Mouse (Mus musculus) kidney, adult 2 months (tissue): ENCODE measurements around the gene Kit. TPM values are rescaled to one million over a fixed set of nuclear protein-coding genes. Genes with fewer than 3 reads are reported as not detected.

Experiments
- DNase-seq: peaks from one replicate; pipeline ENCODE4 v3.0.0; 2021
- H3K27ac ChIP-seq: fragments of 200-500 bp; 2 replicates; pipeline ENCODE4 v1.5.1; 2012; ENCODE audit warnings: low read depth, low read length, control low read depth, inconsistent platforms; ENCODE audit not compliant: insufficient read depth
- H3K27me3 ChIP-seq: fragments of 200-500 bp; replicated peaks from 2 replicates; pipeline ENCODE4 v1.6.1; 2012; ENCODE audit warnings: mild to moderate bottlenecking, moderate library complexity, low read length, inconsistent platforms; ENCODE audit not compliant: control insufficient read depth, insufficient read depth
- H3K36me3 ChIP-seq: fragments of 200-500 bp; 2 replicates; pipeline ENCODE4 v1.6.1; 2012; ENCODE audit warnings: mild to moderate bottlenecking, moderate library complexity, low read length, inconsistent platforms; ENCODE audit not compliant: control insufficient read depth, insufficient read depth
- H3K4me1 ChIP-seq: fragments of 200-500 bp; 2 replicates; pipeline ENCODE4 v1.6.1; 2011; ENCODE audit warnings: low read length; ENCODE audit not compliant: control insufficient read depth, insufficient read depth
- H3K4me3 ChIP-seq: fragments of 200-500 bp; 2 replicates; pipeline ENCODE4 v1.5.1; 2011; ENCODE audit warnings: mild to moderate bottlenecking, low read depth, low read length, control low read depth; ENCODE audit not compliant: insufficient read depth
- CTCF ChIP-seq: fragments of 200-500 bp; conservative IDR thresholded peaks from 2 replicates; pipeline ENCODE4 v1.5.1; 2011; ENCODE audit warnings: low read depth, mild to moderate bottlenecking, control low read depth, low read length, moderate library complexity, mixed read lengths; ENCODE audit not compliant: insufficient read depth, insufficient read length
- POLR2A ChIP-seq: fragments of 200-500 bp; IDR thresholded peaks from one replicate; pipeline ENCODE4 v1.6.1; 2011; ENCODE audit warnings: low read depth, low read length, control low read depth
- WGBS: fragments of 180-500 bp; shearing (Covaris S2); methylation state at CpG from one replicate; pipeline ENCODE4 v1.1.7; 2018; 5-methylcytosine and 5-hydroxymethylcytosine counted together
- polyA plus RNA-seq: library from polyadenylated mRNA; depleted of rRNA; stranded (reverse); fragments of >200 nt; gene quantifications from 2 replicates; pipeline ENCODE4 v1.2.3, GENCODE M21; 2012

Gene Kit
- polyA plus RNA-seq, 1 experiment = 15.6 TPM

DNA sequence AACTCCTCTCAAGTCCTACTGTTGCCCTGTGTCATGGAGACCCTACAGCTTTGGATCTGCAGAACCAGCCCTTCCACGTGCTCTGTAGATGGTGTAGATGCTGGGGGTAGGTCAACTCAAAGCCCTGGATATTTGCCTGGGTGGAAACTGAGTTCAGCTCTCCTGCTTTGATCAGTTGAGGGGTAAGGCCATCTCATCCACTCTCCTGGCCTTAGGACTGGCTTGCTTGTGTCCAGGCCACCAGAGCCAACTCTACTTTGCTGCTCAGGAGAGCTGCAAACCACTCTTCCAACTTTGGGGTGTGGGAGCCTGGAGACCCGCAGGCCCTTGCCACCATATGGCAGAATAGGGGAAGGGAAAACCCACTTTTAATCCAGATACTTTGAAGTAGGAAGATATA, 89.1 kb downstream of the Kit start:
- Histone ChIP-seq H3K36me3 (no peaks in the 10 kb centered on the region), H3K27me3 (no peaks in the 10 kb centered on the region), H3K4me3 (no peak overlapping the region), H3K27ac (no peak overlapping the region), H3K4me1 (no peaks in the 10 kb centered on the region)
- 96% methylated on average over 2 of the region's 2 CpGs for WGBS
- no peak for DNase-seq
- TF ChIP-seq CTCF (no peak), POLR2A (no peak)

DNA sequence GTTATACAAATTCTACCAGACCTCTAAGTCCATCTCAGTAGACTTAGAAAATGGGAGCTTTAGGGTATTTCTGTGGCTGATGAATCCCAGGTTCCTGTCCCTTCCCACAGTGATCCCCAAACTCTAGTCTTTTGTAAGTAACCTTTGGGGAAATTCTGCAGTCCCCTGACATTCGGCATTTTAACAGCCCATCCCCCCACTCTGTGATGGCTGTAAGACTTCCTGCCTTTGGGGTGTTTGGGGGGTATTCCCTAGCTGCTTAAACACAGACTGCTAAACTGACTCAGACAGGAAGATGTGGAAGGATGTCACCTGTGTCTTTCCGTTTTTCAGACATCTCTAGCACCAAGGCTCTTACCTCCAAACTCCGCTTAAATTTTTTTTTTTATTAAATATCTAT, 92.4 kb downstream of the Kit start:
- no peak for TF ChIP-seq CTCF
- no peak for TF ChIP-seq POLR2A
- no peaks in the 10 kb centered on the region for H3K36me3 ChIP-seq
- H3K4me1 ChIP-seq = no peaks in the 10 kb centered on the region
- no peak overlapping the region for H3K27ac ChIP-seq
- no peak for DNase-seq
- H3K4me3 ChIP-seq = no peak overlapping the region
- H3K27me3 ChIP-seq = no peaks in the 10 kb centered on the region
- WGBS = 61% methylated on average over 3 of the region's 3 CpGs

DNA sequence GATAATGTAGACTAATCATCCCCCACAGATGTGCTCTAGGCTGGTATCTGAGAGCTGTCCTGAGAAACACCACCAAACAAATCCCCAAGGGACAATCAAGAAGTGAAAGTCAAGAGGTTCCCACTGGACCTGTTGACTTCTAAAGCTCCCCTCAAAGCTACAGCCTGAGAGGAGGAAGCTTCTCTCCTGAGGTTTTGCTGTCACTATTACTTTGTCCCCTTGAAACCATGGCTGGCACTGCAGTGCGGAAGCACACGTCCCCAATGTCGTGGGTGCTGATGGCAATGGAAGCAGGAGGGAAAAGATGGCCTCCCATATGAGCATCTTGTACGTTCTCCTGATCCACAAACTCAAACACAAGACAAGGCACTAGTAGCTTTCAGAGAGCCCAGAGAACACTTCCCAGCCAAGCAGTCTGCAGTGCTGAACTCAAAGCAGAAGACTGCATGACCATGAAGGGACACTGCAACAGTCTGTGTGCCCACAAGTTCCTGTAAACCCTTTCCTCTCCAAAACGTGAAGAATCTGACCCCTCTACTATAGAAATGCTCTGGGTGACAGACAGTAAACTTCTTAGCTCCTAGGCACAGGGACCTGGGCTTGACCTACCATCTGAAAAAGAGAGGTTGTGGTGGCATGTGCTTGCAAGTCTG, 96.5 kb downstream of the Kit start:
- no peaks in the 10 kb centered on the region for H3K4me1 ChIP-seq
- H3K36me3 ChIP-seq = no peaks in the 10 kb centered on the region
- 80% methylated on average over 5 of the region's 5 CpGs for WGBS
- TF ChIP-seq CTCF (no peak), POLR2A (no peak)
- H3K27me3 ChIP-seq = no peaks in the 10 kb centered on the region
- no peak for DNase-seq
- H3K27ac ChIP-seq = no peak overlapping the region
- H3K4me3 ChIP-seq = no peak overlapping the region

DNA sequence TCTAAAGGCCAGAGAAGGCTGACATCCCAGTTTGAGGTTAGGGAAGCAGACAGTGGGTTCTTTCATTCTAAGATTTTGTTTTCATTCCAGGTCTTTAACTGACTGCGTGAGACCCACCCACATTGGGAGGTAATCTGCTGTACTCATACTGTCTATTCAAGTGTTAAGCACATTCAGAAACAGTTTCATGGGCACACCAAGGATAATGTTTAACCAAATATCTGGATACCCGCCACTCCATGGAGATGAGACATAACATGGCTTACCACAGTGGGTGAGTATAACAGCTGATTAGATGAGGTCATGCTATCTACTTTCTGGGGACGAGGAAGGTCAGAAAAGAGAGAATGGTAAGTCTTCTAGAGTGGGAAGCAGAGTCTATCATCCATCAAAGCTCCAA, 101.3 kb downstream of the Kit start:
- TF ChIP-seq POLR2A = no peak
- no peak for TF ChIP-seq CTCF
- DNase-seq = peak; percentile 53
- 50% methylated on average over 3 of the region's 3 CpGs for WGBS

DNA sequence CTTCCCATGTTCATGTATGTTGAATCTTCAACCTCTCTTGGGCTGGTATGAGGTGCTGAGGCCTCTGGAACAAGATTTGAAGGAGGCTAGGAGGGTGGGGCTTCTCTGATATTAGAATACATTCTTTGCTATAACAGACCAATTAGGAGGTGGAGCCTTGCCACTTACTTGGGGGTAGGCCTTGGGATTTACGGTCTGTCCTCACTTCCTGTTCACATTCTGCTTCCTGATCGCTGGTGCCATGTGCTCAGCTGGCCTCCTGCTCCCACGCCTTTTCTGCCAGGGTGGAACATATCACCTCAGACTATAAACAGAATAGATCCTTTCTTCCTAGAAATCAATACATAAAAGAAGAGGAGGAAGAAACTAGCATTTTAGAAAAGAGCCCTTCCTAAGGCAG, 105.2 kb downstream of the Kit start:
- WGBS = 50% methylated on average over 3 of the region's 3 CpGs
- Histone ChIP-seq H3K27ac (no peak overlapping the region), H3K27me3 (no peaks in the 10 kb centered on the region), H3K4me3 (no peak overlapping the region), H3K36me3 (no peaks in the 10 kb centered on the region), H3K4me1 (no peaks in the 10 kb centered on the region)
- no peak for DNase-seq
- TF ChIP-seq POLR2A (no peak), CTCF (no peak)

More for the DNA sequence above, 101.3 kb downstream of the Kit start:
- Histone ChIP-seq H3K27me3 (no peaks in the 10 kb centered on the region), H3K27ac (no peak overlapping the region), H3K36me3 (no peaks in the 10 kb centered on the region), H3K4me1 (no peaks in the 10 kb centered on the region), H3K4me3 (no peak overlapping the region)

DNA sequence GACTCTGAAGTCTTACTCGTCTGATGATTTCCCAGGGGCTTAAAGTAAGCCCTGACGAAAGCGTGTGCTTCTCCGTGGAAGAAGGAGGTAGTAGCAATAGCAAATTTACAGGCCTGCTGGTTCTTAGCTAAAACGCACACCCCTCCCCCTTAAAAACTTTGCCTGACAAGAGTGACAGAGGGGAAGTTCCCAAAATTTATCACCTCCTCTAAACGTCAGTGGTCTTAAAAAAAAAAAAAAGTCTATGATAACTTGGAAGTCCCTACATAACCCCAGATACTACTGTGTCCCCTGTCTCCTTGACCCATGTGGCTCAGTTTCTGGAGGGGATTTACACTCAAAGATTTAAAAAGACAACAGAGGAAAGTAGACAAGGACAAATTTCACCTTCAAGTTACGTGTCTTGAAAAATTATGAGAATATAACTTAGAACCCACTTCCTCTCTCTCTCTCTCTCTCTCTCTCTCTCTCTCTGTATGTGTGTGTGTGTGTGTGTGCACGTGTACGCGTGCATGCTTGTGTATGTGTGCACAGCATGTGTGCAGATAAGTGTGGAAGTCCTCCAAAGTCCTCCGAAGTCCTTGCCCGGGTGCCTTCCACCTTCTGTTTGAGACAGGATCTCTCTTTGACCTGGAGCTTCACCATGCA, 120.6 kb downstream of the Kit start:
- WGBS = 79% methylated on average over 12 of the region's 12 CpGs
- TF ChIP-seq CTCF (no peak), POLR2A (no peak)

DNA sequence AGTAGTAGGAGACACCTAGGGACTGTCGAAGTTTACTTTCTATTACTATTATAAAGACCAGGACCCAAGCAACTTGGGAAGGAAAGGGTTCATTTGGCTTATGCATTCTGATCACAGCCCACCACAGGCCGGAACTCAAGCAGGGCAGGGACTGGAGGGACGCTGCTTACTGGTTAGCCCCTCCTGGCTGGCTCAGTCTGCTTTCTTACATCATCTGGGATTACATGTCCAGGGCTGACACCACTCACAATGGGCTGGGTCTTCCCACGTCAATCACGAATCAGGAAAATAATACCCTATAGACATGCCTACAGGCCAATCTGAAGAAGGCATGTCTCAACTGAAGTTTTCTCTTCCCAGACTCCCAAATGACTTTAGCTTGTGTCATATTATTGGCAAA, 122.2 kb downstream of the Kit start:
- H3K4me1 ChIP-seq = no peaks in the 10 kb centered on the region
- TF ChIP-seq CTCF (no peak), POLR2A (no peak)
- DNase-seq = no peak
- no peaks in the 10 kb centered on the region for H3K27me3 ChIP-seq
- no peak overlapping the region for H3K27ac ChIP-seq
- WGBS = 86% methylated on average over 5 of the region's 5 CpGs
- H3K36me3 ChIP-seq = no peaks in the 10 kb centered on the region
- H3K4me3 ChIP-seq = no peak overlapping the region

More for the DNA sequence above, 120.6 kb downstream of the Kit start:
- H3K36me3 ChIP-seq = no peaks in the 10 kb centered on the region
- H3K27me3 ChIP-seq = no peaks in the 10 kb centered on the region
- no peak overlapping the region for H3K27ac ChIP-seq
- no peak for DNase-seq
- no peak overlapping the region for H3K4me3 ChIP-seq
- no peaks in the 10 kb centered on the region for H3K4me1 ChIP-seq
